Mouse (Mus musculus) embryonic facial prominence, embryonic 15.5 days (tissue): ENCODE measurements around the gene Prox1. TPM values are rescaled to one million over a fixed set of nuclear protein-coding genes. Genes with fewer than 3 reads are reported as not detected.

Experiments
- ATAC-seq: fragments of 200-750 bp; cut with Nextera tagmentation; 2 replicates; pipeline ENCODE4 v1.8.0; 2017; ENCODE audit warnings: low read depth, moderate TSS enrichment; ENCODE audit not compliant: insufficient number of reproducible peaks, low FRiP score, low TSS enrichment
- H3K27ac ChIP-seq: fragments of 300-500 bp; sonication (generic); replicated peaks from 2 replicates; pipeline ENCODE4 v1.5.1; 2015; ENCODE audit warnings: mild to moderate bottlenecking, inconsistent platforms
- H3K27me3 ChIP-seq: fragments of 300-500 bp; sonication (generic); 2 replicates; pipeline ENCODE4 v1.6.1; 2015; ENCODE audit warnings: inconsistent platforms
- H3K36me3 ChIP-seq: fragments of 300-500 bp; sonication (generic); 2 replicates; pipeline ENCODE4 v1.6.1; 2015; ENCODE audit warnings: mild to moderate bottlenecking, inconsistent platforms
- H3K4me1 ChIP-seq: fragments of 300-500 bp; sonication (generic); 2 replicates; pipeline ENCODE4 v1.6.1; 2015; ENCODE audit warnings: inconsistent platforms
- H3K4me2 ChIP-seq: fragments of 300-500 bp; sonication (generic); replicated peaks from 2 replicates; pipeline ENCODE4 v1.6.1; 2015; ENCODE audit warnings: mild to moderate bottlenecking, inconsistent platforms
- H3K4me3 ChIP-seq: fragments of 300-500 bp; sonication (generic); replicated peaks from 2 replicates; pipeline ENCODE4 v1.5.1; 2015; ENCODE audit warnings: mild to moderate bottlenecking, inconsistent platforms
- H3K9ac ChIP-seq: fragments of 300-500 bp; sonication (generic); 2 replicates; pipeline ENCODE4 v1.6.1; 2015; ENCODE audit warnings: inconsistent platforms
- H3K9me3 ChIP-seq: fragments of 300-500 bp; sonication (generic); replicated peaks from 2 replicates; pipeline ENCODE4 v1.6.1; 2016; ENCODE audit warnings: inconsistent platforms
- WGBS: fragments of 180-500 bp; shearing (Covaris S2); methylation state at CpG from one replicate; pipeline ENCODE4 v1.1.7; 2015; 5-methylcytosine and 5-hydroxymethylcytosine counted together
- polyA plus RNA-seq: library from polyadenylated mRNA; unstranded; fragments of >200 nt; fragmentation: Nextera tagmentation; extraction: Ambion mirVana; gene quantifications from 2 replicates; pipeline ENCODE4 v1.2.1, GENCODE M21; 2015

Prox1 gene
- polyA plus RNA-seq, 1 experiment from 2014 or later: 2.4 TPM

DNA sequence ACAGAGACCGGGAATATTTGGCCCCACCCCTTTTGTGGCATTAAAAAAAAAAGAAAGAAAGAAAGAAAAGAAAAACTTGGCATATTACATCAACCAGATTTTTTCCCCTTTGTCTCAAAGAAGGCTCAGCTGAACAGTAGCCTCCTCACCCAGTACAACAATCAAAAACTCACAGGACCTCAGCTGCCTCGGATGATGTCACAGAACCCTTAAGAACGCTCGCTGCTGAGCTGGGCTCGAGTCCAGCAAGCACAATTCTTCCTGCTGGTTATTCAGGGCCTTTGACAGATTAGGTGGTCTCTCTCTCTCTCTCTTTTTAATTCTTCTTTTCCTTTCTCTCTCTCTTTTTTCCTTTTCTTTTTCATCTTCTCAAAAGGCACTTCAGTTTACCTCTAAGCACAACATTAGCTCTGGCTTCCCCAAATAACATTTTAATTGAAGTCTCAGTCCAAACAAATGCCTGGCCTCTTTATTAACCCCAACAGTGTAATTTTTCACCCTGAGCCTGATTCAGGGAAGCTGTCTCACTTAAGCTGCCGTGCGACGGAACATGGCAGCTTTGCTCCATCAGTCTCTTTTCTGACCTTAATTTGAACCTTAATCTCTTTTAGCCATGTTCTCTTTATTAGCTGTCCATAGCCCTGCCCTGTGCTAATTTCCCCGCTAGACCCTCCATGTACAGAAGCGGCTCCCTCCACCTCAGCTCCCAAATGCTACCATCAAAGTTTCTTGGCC lies 19.9 kb upstream of the Prox1 start:
- H3K4me3 ChIP-seq: no peak overlapping the region
- no peaks in the 10 kb centered on the region for H3K27me3 ChIP-seq
- H3K4me1 ChIP-seq: no peaks in the 10 kb centered on the region
- ATAC-seq: no peak
- no peak overlapping the region for H3K4me2 ChIP-seq
- H3K9ac ChIP-seq: no peak overlapping the region
- H3K27ac ChIP-seq: no peak overlapping the region
- no peaks in the 10 kb centered on the region for H3K9me3 ChIP-seq
- no peaks in the 10 kb centered on the region for H3K36me3 ChIP-seq
- 37% methylated on average over 10 of the region's 10 CpGs for WGBS

DNA sequence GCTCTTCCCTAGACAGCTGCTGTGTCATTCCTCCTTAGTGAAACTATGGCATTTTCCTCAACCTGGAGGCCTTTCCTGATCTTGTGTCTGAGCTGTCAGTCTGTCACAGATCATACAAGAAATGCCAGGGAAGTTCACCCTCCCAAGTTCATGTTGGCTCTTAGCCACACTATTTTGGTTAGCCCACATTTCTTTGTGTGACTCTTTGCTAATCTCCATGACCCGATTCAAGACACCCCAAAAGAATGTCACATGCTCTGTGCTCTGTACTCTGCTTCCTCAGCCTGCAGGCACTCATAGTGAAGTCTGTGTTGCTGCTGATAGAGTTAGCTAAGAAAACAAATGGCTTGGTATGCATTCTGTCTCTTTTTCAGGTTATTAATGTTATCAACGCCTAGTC lies 18.6 kb upstream of the Prox1 start:
- no peak overlapping the region for H3K27ac ChIP-seq
- no peaks in the 10 kb centered on the region for H3K27me3 ChIP-seq
- H3K9ac ChIP-seq: no peak overlapping the region
- WGBS: 59% methylated on average over 2 of the region's 2 CpGs
- H3K36me3 ChIP-seq: no peaks in the 10 kb centered on the region
- no peaks in the 10 kb centered on the region for H3K4me1 ChIP-seq
- H3K4me3 ChIP-seq: no peak overlapping the region
- no peak overlapping the region for H3K4me2 ChIP-seq
- no peak for ATAC-seq
- no peaks in the 10 kb centered on the region for H3K9me3 ChIP-seq

DNA sequence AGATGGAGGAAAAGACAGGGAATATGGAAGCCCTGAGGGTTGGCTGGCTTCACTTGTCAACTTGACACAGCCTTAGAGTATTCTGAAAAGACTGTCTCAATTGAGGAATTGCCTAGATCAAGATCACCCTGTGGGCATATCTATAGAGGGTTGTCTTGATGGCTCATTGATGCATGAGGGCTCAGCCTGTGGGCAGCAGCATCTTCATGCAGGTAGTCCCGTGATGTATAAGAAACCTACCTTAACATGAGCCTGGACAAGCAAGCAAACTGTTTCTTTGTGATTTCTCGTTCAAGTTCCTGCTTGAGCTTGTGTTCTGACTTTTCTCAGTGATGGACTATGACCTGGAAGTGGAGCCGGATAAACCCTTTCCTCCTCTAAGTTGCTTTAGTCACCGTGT lies 15.8 kb upstream of the Prox1 start:
- 82% methylated on average over 4 of the region's 4 CpGs for WGBS
- no peak overlapping the region for H3K4me2 ChIP-seq
- ATAC-seq: no peak

DNA sequence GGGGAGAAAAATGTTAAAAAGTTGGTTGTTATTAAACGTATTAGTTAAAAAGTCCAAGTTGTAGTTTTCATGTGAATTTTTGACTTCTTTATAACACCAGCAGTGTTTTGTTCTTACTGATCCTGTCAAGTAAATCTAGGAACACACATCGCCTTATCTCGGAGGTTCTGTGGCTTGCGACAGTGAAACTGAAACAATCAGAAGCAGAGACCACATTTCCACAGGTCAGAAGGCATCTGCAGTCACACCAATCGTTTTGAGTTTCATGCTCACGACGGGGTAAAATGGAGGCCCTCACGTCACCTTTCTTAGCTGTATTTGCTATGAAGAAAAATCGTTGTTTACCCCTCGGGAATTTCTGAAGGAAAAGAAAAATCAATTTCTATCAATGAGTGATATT lies 14.8 kb upstream of the Prox1 start:
- no peak for ATAC-seq
- WGBS: 85% methylated on average over 10 of the region's 10 CpGs

More for the DNA sequence above, 15.8 kb upstream of the Prox1 start:
- Histone ChIP-seq H3K4me3 (no peak overlapping the region), H3K36me3 (no peaks in the 10 kb centered on the region), H3K9me3 (no peaks in the 10 kb centered on the region), H3K27ac (no peak overlapping the region), H3K4me1 (no peaks in the 10 kb centered on the region), H3K9ac (no peak overlapping the region), H3K27me3 (no peaks in the 10 kb centered on the region)

DNA sequence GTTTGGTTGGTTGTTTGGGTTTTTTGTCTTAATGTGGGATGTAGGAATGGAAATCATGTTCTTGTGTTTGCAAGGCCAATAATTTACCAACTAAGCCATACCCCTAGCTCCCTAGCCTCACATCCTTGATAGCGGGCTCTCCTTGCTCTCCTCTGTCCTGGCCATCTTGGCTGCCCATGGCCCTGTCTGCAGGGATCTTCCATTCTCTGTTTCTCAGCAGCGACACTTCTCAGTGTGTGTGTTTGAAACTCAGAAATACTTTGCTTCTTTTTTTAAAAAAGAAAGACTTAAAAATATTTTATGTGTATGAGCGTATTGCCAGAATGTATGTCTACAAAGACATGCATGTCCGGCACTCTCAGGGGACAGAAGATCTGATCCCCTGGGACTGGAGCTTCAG lies 13.1 kb upstream of the Prox1 start:
- Histone ChIP-seq H3K27me3 (no peaks in the 10 kb centered on the region), H3K36me3 (no peaks in the 10 kb centered on the region), H3K4me3 (no peak overlapping the region), H3K9ac (no peak overlapping the region), H3K4me1 (no peaks in the 10 kb centered on the region), H3K9me3 (no peaks in the 10 kb centered on the region), H3K4me2 (no peak overlapping the region), H3K27ac (no peak overlapping the region)
- WGBS: 90% methylated on average over 4 of the region's 4 CpGs
- ATAC-seq: no peak

More for the DNA sequence above, 14.8 kb upstream of the Prox1 start:
- Histone ChIP-seq H3K4me1 (no peaks in the 10 kb centered on the region), H3K27me3 (no peaks in the 10 kb centered on the region), H3K4me3 (no peak overlapping the region), H3K4me2 (no peak overlapping the region), H3K9ac (no peak overlapping the region), H3K36me3 (no peaks in the 10 kb centered on the region), H3K27ac (no peak overlapping the region), H3K9me3 (no peaks in the 10 kb centered on the region)

DNA sequence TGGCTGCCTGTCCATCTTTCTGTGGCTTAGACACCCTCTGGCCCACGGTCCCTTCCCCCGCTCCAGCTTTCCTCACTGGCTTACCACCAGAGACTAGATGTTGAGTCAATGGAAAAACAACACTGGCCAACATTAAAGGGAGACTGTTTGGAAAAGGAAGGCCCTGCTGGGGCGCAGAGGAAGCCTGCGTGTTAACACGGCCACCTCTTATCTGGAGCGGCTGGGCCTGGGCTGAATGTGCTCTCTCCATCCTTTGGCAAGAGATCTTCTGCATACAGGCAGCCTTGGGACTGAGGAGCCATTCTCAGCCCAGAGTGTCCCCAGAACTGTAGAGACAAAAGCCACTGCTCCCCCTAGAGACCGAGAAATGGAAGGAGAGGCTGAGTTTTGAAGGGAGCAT lies 11.3 kb upstream of the Prox1 start:
- Histone ChIP-seq H3K4me2 (no peak overlapping the region), H3K9me3 (no peaks in the 10 kb centered on the region), H3K36me3 (no peaks in the 10 kb centered on the region), H3K27ac (no peak overlapping the region), H3K4me3 (no peak overlapping the region), H3K4me1 (no peaks in the 10 kb centered on the region), H3K27me3 (no peaks in the 10 kb centered on the region), H3K9ac (no peak overlapping the region)
- ATAC-seq: no peak
- 73% methylated on average over 7 of the region's 7 CpGs for WGBS

DNA sequence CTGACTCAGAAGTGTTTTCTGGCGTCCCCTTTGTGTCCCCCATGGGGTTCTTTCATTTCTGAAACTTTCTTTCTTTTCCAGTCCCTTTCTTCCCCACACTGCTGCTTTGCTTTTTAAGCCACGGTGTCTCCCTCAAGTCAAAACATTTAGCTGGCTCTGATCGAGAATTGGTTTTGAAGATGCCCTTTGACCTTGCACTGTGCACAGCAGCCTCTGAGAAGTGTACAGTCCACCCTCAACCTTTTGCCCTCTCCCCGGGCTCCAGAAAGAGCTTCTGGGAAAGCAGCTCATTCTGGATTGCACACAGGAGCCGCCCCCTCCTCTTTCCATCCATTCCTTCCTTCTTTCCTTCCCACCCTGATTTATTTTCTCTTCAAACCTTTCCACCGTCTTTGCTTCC lies 10.3 kb upstream of the Prox1 start:
- Histone ChIP-seq H3K9me3 (no peaks in the 10 kb centered on the region), H3K36me3 (no peaks in the 10 kb centered on the region), H3K4me3 (no peak overlapping the region), H3K27me3 (peaks cover 6% of the 10 kb centered on the region), H3K27ac (no peak overlapping the region), H3K4me1 (no peaks in the 10 kb centered on the region), H3K4me2 (no peak overlapping the region), H3K9ac (no peak overlapping the region)
- ATAC-seq: no peak
- 48% methylated on average over 6 of the region's 6 CpGs for WGBS

DNA sequence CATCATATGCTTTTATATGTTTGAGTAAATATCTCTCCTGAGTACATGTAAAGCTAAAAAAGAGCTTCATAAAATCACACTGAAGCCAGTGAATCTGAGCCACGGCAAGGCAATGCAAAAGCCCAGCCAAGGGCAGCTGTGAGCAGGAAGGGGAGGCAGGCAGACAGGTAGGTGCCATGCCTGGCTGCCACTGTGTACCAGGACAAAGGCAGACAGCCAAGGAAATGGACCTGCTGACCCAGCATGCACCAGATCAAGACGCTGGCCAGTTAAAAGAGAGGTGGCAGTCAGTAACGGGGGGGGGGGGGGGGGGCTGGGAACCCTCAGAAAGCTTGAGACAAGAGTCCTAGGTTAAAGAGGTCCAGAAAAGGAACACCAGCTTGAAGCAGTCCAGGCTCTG lies 6.4 kb upstream of the Prox1 start:
- H3K9me3 ChIP-seq: no peaks in the 10 kb centered on the region
- ATAC-seq: no peak
- no peak overlapping the region for H3K4me2 ChIP-seq
- no peak overlapping the region for H3K27ac ChIP-seq
- WGBS: 15% methylated on average over 3 of the region's 3 CpGs
- H3K4me3 ChIP-seq: no peak overlapping the region
- H3K36me3 ChIP-seq: no peaks in the 10 kb centered on the region
- H3K27me3 ChIP-seq: peaks cover 43% of the 10 kb centered on the region
- H3K4me1 ChIP-seq: peaks cover 28% of the 10 kb centered on the region
- H3K9ac ChIP-seq: no peak overlapping the region

DNA sequence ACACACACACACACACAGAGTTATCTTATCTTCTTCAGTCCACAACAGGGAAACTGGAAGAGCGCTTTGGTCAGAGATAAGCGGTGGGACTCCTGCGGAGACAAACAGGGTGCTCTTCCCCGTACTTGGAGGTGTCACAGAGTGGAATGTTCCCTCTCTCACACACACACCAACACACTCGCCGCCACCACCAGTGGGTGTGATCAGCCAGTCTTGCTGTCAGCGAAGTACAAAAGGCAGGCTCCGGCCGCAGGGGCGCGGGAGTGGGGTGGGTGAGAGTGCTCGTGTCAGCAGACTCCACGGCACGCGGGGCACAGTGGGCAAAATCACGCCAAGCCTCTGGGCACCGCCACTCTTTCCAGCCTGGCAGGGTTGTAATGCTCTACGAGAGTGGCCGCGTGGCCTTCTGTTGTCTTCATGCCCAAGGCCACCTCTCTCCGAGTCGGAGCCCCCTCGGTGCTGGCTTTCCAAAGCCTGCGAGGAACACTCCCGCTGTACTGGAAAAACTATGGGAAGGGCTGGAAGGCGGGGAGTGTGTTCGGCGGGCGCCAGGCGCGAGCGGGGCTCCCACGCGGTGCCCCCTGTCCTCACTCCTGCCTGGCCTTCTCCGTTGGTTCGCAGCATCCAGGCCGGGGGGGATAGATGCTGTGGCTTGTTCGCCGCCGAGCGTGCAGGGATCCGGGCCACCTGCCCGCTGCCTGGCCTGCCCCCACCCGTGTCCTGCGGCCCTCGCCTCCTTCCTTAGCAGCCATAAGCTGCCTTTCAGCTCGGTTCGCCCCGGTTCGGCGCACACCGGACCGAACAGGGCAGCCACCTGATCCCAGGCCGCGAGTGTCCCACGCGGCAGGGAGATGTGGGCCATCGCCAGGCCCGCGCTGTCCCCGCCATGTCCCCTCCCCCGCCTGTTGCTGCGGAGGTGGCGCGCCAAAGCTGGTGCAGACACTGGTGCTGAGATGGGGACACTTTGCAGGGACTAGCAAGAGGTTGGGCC lies 4.5 kb upstream of the Prox1 start:
- WGBS: 3% methylated on average over 64 of the region's 65 CpGs
- Histone ChIP-seq H3K4me1 (peaks cover 33% of the 10 kb centered on the region), H3K9ac (peak overlapping the region; percentile 12; the same call in 1 of the 2 replicates), H3K27ac (no peak overlapping the region), H3K4me2 (peak overlapping the region; percentile 73), H3K9me3 (no peaks in the 10 kb centered on the region), H3K36me3 (no peaks in the 10 kb centered on the region), H3K27me3 (peaks cover 59% of the 10 kb centered on the region), H3K4me3 (peak overlapping the region; percentile 40)
- no peak for ATAC-seq

DNA sequence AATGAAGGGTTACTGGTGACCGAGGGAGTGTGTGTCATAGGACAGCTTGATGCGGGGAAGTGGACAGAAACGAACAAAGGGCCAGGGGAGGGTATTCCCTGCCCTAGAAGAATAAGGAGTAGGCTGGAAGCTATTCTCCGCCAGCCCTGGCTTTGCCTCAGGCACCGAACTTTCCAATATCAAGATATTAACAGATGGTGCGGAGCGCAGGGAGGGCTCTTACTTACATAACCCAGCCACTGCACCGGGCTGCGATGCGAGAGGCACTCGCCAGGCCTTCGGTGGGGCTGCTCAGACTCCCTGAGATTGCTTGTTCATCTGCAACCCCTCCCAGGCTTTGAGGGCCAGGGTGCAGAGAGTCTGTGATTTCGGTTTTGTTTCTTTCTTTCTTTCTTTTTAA lies 3.7 kb upstream of the Prox1 start:
- H3K9me3 ChIP-seq: no peaks in the 10 kb centered on the region
- peaks cover 39% of the 10 kb centered on the region for H3K4me1 ChIP-seq
- H3K27me3 ChIP-seq: peaks cover 60% of the 10 kb centered on the region
- 6% methylated on average over 13 of the region's 13 CpGs for WGBS
- ATAC-seq: no peak
- no peak overlapping the region for H3K9ac ChIP-seq
- H3K36me3 ChIP-seq: no peaks in the 10 kb centered on the region
- H3K4me2 ChIP-seq: peak overlapping the region; percentile 73
- H3K27ac ChIP-seq: no peak overlapping the region
- peak overlapping the region; percentile 40; the same call in 1 of the 2 replicates for H3K4me3 ChIP-seq

DNA sequence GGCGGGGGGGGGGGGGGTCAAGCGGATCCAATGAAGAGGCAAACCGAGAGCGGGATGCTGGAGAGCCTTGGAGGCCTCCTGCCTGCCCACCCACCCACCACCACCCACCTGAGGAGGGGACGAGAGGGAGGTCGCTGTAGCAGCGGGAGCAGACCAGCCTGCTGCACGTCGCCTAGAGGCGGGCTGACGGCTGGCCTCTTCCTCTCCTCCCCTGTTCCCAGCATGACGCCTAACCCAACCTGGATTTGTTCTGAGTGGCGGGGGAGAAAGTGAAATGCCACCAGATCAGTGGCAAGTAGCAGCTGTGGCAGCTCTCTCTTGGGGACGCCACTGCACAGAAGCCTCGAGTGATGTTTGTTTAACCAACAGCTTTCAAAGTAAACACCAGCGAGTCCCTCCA lies 3.1 kb upstream of the Prox1 start:
- Histone ChIP-seq H3K4me1 (peaks cover 46% of the 10 kb centered on the region), H3K27me3 (peaks cover 66% of the 10 kb centered on the region), H3K9me3 (no peaks in the 10 kb centered on the region), H3K4me3 (no peak overlapping the region), H3K9ac (no peak overlapping the region), H3K36me3 (no peaks in the 10 kb centered on the region), H3K4me2 (no peak overlapping the region), H3K27ac (no peak overlapping the region)
- no peak for ATAC-seq
- WGBS: 2% methylated on average over 15 of the region's 16 CpGs
